Mouse (Mus musculus): ENCODE results near the gene Naip5. TPM values are rescaled to one million over a fixed set of nuclear protein-coding genes. Genes with fewer than 3 reads are reported as not detected.
"Not testable (repeated sequence)": the region's sequence is repeated elsewhere in the genome, so short reads cannot be mapped to it uniquely, and the experiment has no call there.

Gene Naip5
- 0.68 and 0.70 TPM in 2 replicates for polyA plus RNA-seq (2015; fragmentation: Nextera tagmentation; extraction: Ambion mirVana)

GRCm38 (mm10) chr13:100246223-100246622, at the start of gene Naip5:
Naip5 (minus strand) TSS chr13:100246323.
- H3K4me1 ChIP-seq (ENCODE audit: insufficient read depth, low read length); H3K4me2 ChIP-seq (replicated peaks; ENCODE audit: low read depth, low read length); H3K27me3 ChIP-seq (ENCODE audit: insufficient read depth, low read length); H3K4me3 ChIP-seq (ENCODE audit: low read length); H3K9ac ChIP-seq (replicated peaks; ENCODE audit: low read length); H3K36me3 ChIP-seq (ENCODE audit: insufficient read depth, low read length); ATAC-seq (ENCODE audit: low FRiP score, low TSS enrichment); H3K9me3 ChIP-seq (ENCODE audit: low read length); H3K27ac ChIP-seq (ENCODE audit: low read length): not testable (repeated sequence)
- 78% methylated on average over 4 of the region's 4 CpGs for WGBS

- ATAC-seq (ENCODE audit: low FRiP score, low TSS enrichment): no peak
- Histone ChIP-seq H3K9ac (replicated peaks; ENCODE audit: low read length) (no peak overlapping the region), H3K4me1 (ENCODE audit: insufficient read depth, low read length) (no peaks in the 10 kb centered on the region), H3K4me3 (ENCODE audit: low read length) (no peak overlapping the region), H3K36me3 (ENCODE audit: insufficient read depth, low read length) (no peaks in the 10 kb centered on the region), H3K9me3 (ENCODE audit: low read length) (no peaks in the 10 kb centered on the region), H3K4me2 (replicated peaks; ENCODE audit: low read depth, low read length) (no peak overlapping the region), H3K27me3 (ENCODE audit: insufficient read depth, low read length) (no peaks in the 10 kb centered on the region), H3K27ac (ENCODE audit: low read length) (no peak overlapping the region)
- WGBS: 79% methylated on average over 1 of the region's 1 CpGs
These were observed 38.5 kb upstream of the Naip5 start for GRCm38 (mm10) chr13:100284611-100285010.

GRCm38 (mm10) chr13:100271474-100272132, 25.5 kb upstream of the Naip5 start:
- not testable (repeated sequence) for H3K4me3 ChIP-seq (ENCODE audit: low read length); H3K4me1 ChIP-seq (ENCODE audit: insufficient read depth, low read length); H3K36me3 ChIP-seq (ENCODE audit: insufficient read depth, low read length); H3K9ac ChIP-seq (replicated peaks; ENCODE audit: low read length); H3K27me3 ChIP-seq (ENCODE audit: insufficient read depth, low read length); H3K4me2 ChIP-seq (replicated peaks; ENCODE audit: low read depth, low read length); H3K9me3 ChIP-seq (ENCODE audit: low read length); ATAC-seq (ENCODE audit: low FRiP score, low TSS enrichment); H3K27ac ChIP-seq (ENCODE audit: low read length)
- WGBS: no CpG with 5 or more reads among the region's 1 CpGs

GRCm38 (mm10) chr13:100256996-100257395, 10.9 kb upstream of the Naip5 start:
- H3K9ac ChIP-seq (replicated peaks; ENCODE audit: low read length); H3K27me3 ChIP-seq (ENCODE audit: insufficient read depth, low read length); H3K36me3 ChIP-seq (ENCODE audit: insufficient read depth, low read length); H3K4me3 ChIP-seq (ENCODE audit: low read length); H3K4me2 ChIP-seq (replicated peaks; ENCODE audit: low read depth, low read length); H3K4me1 ChIP-seq (ENCODE audit: insufficient read depth, low read length); H3K9me3 ChIP-seq (ENCODE audit: low read length); ATAC-seq (ENCODE audit: low FRiP score, low TSS enrichment); H3K27ac ChIP-seq (ENCODE audit: low read length): not testable (repeated sequence)
- WGBS: 59% methylated on average over 2 of the region's 2 CpGs

- not testable (repeated sequence) for H3K4me2 ChIP-seq (replicated peaks; ENCODE audit: low read depth, low read length); H3K36me3 ChIP-seq (ENCODE audit: insufficient read depth, low read length)
- 86% methylated on average over 5 of the region's 6 CpGs for WGBS
These were observed 9.8 kb upstream of the Naip5 start for GRCm38 (mm10) chr13:100255925-100256324.

GRCm38 (mm10) chr13:100251897-100252296, 5.8 kb upstream of the Naip5 start:
- not testable (repeated sequence) for H3K4me1 ChIP-seq (ENCODE audit: insufficient read depth, low read length); H3K36me3 ChIP-seq (ENCODE audit: insufficient read depth, low read length); H3K4me2 ChIP-seq (replicated peaks; ENCODE audit: low read depth, low read length); H3K9ac ChIP-seq (replicated peaks; ENCODE audit: low read length); ATAC-seq (ENCODE audit: low FRiP score, low TSS enrichment); H3K27me3 ChIP-seq (ENCODE audit: insufficient read depth, low read length); H3K27ac ChIP-seq (ENCODE audit: low read length); H3K4me3 ChIP-seq (ENCODE audit: low read length); H3K9me3 ChIP-seq (ENCODE audit: low read length)
- WGBS: 92% methylated on average over 2 of the region's 2 CpGs

More at GRCm38 (mm10) chr13:100255925-100256324, 9.8 kb upstream of the Naip5 start:
- H3K4me3 ChIP-seq (ENCODE audit: low read length); H3K27ac ChIP-seq (ENCODE audit: low read length); H3K9ac ChIP-seq (replicated peaks; ENCODE audit: low read length); ATAC-seq (ENCODE audit: low FRiP score, low TSS enrichment); H3K4me1 ChIP-seq (ENCODE audit: insufficient read depth, low read length); H3K27me3 ChIP-seq (ENCODE audit: insufficient read depth, low read length); H3K9me3 ChIP-seq (ENCODE audit: low read length): not testable (repeated sequence)

- not testable (repeated sequence) for H3K9ac ChIP-seq (replicated peaks; ENCODE audit: low read length); ATAC-seq (ENCODE audit: low FRiP score, low TSS enrichment); H3K4me1 ChIP-seq (ENCODE audit: insufficient read depth, low read length); H3K27ac ChIP-seq (ENCODE audit: low read length); H3K27me3 ChIP-seq (ENCODE audit: insufficient read depth, low read length); H3K36me3 ChIP-seq (ENCODE audit: insufficient read depth, low read length); H3K4me2 ChIP-seq (replicated peaks; ENCODE audit: low read depth, low read length); H3K9me3 ChIP-seq (ENCODE audit: low read length); H3K4me3 ChIP-seq (ENCODE audit: low read length)
- 82% methylated on average over 5 of the region's 5 CpGs for whole genome bisulfite sequencing
These were observed 885 bp upstream of the Naip5 start for GRCm38 (mm10) chr13:100246896-100247519.

GRCm38 (mm10) chr13:100243702-100244101, 2.4 kb downstream of the Naip5 start:
- Histone ChIP-seq H3K4me2 (replicated peaks; ENCODE audit: low read depth, low read length) (no peak overlapping the region), H3K27me3 (ENCODE audit: insufficient read depth, low read length) (no peaks in the 10 kb centered on the region), H3K36me3 (ENCODE audit: insufficient read depth, low read length) (no peaks in the 10 kb centered on the region), H3K27ac (ENCODE audit: low read length) (no peak overlapping the region), H3K9ac (replicated peaks; ENCODE audit: low read length) (no peak overlapping the region), H3K4me3 (ENCODE audit: low read length) (no peak overlapping the region), H3K9me3 (ENCODE audit: low read length) (no peaks in the 10 kb centered on the region), H3K4me1 (ENCODE audit: insufficient read depth, low read length) (no peaks in the 10 kb centered on the region)
- no peak for ATAC-seq (ENCODE audit: low FRiP score, low TSS enrichment)

- WGBS: 50% methylated on average over 1 of the region's 1 CpGs
- H3K4me2 ChIP-seq (replicated peaks; ENCODE audit: low read depth, low read length); H3K27me3 ChIP-seq (ENCODE audit: insufficient read depth, low read length); ATAC-seq (ENCODE audit: low FRiP score, low TSS enrichment); H3K4me1 ChIP-seq (ENCODE audit: insufficient read depth, low read length); H3K36me3 ChIP-seq (ENCODE audit: insufficient read depth, low read length); H3K4me3 ChIP-seq (ENCODE audit: low read length); H3K27ac ChIP-seq (ENCODE audit: low read length); H3K9me3 ChIP-seq (ENCODE audit: low read length); H3K9ac ChIP-seq (replicated peaks; ENCODE audit: low read length): not testable (repeated sequence)
These were observed 32.4 kb downstream of the Naip5 start for GRCm38 (mm10) chr13:100213683-100214082.

- peak; percentile 57; the same call in 1 of the 2 replicates for ATAC-seq (ENCODE audit: low FRiP score, low TSS enrichment)
- Histone ChIP-seq H3K4me2 (replicated peaks; ENCODE audit: low read depth, low read length) (no peak overlapping the region), H3K4me3 (ENCODE audit: low read length) (no peak overlapping the region), H3K9ac (replicated peaks; ENCODE audit: low read length) (no peak overlapping the region), H3K27me3 (ENCODE audit: insufficient read depth, low read length) (no peaks in the 10 kb centered on the region), H3K27ac (ENCODE audit: low read length) (no peak overlapping the region), H3K4me1 (ENCODE audit: insufficient read depth, low read length) (no peaks in the 10 kb centered on the region), H3K9me3 (ENCODE audit: low read length) (no peaks in the 10 kb centered on the region), H3K36me3 (ENCODE audit: insufficient read depth, low read length) (no peaks in the 10 kb centered on the region)
- WGBS: 27% methylated on average over 8 of the region's 8 CpGs
These were observed 35.6 kb downstream of the Naip5 start for GRCm38 (mm10) chr13:100210540-100210939.

All from kidney, embryonic 16.5 days (tissue).